Mouse (Mus musculus) thymus, adult 2 months (tissue): Measurements from ENCODE around the gene Hist1h2an. TPM values are rescaled to one million over a fixed set of nuclear protein-coding genes. Genes with fewer than 3 reads are reported as not detected.
"Not testable (repeated sequence)": the region's sequence is repeated elsewhere in the genome, so short reads cannot be mapped to it uniquely, and the experiment has no call there.

Source experiments
- DNase-seq: peaks from one replicate; pipeline ENCODE4 v3.0.0; 2021
- H3K27ac ChIP-seq: fragments of 200-500 bp; 2 replicates; pipeline ENCODE4 v1.5.1; 2012; ENCODE audit warnings: low read length, control low read depth; ENCODE audit not compliant: control insufficient read depth, insufficient read depth
- H3K27me3 ChIP-seq: fragments of 200-500 bp; 2 replicates; pipeline ENCODE4 v1.6.1; 2012; ENCODE audit warnings: mild to moderate bottlenecking, low read length, moderate library complexity, mixed read lengths; ENCODE audit not compliant: control insufficient read depth, insufficient read depth
- H3K36me3 ChIP-seq: fragments of 200-500 bp; 2 replicates; pipeline ENCODE4 v1.6.1; 2012; ENCODE audit warnings: mild to moderate bottlenecking, low read length, moderate library complexity; ENCODE audit not compliant: control insufficient read depth, insufficient read depth
- H3K4me1 ChIP-seq: fragments of 200-500 bp; replicated peaks from 2 replicates; pipeline ENCODE4 v1.6.1; 2012; ENCODE audit warnings: low read length; ENCODE audit not compliant: control insufficient read depth, insufficient read depth
- H3K4me3 ChIP-seq: fragments of 200-500 bp; 2 replicates; pipeline ENCODE4 v1.5.1; 2012; ENCODE audit warnings: mild to moderate bottlenecking, low read length, control low read depth, moderate library complexity; ENCODE audit not compliant: control insufficient read depth, insufficient read depth
- CTCF ChIP-seq: fragments of 200-500 bp; IDR thresholded peaks from 2 replicates; pipeline ENCODE4 v1.5.1; 2012; ENCODE audit warnings: mild to moderate bottlenecking, control low read depth, low read length, moderate library complexity, borderline replicate concordance; ENCODE audit not compliant: control insufficient read depth, poor library complexity, insufficient read depth; ENCODE audit errors: extremely low read depth
- POLR2A ChIP-seq: fragments of 200-500 bp; IDR thresholded peaks from 2 replicates; pipeline ENCODE4 v1.6.1; 2012; ENCODE audit warnings: mild to moderate bottlenecking, low read length, control low read depth, moderate library complexity; ENCODE audit not compliant: control insufficient read depth, poor library complexity, insufficient read depth; ENCODE audit errors: extremely low read depth
- WGBS: fragments of 180-500 bp; shearing (Covaris S2); methylation state at CpG from one replicate; pipeline ENCODE4 v1.1.7; 2018; 5-methylcytosine and 5-hydroxymethylcytosine counted together
- polyA plus RNA-seq: library from polyadenylated mRNA; depleted of rRNA; stranded (reverse); fragments of >200 nt; gene quantifications from 2 replicates; pipeline ENCODE4 v1.2.3, GENCODE M21; 2012

The Hist1h2an gene
- polyA plus RNA-seq, 1 experiment, result 183 TPM

DNA sequence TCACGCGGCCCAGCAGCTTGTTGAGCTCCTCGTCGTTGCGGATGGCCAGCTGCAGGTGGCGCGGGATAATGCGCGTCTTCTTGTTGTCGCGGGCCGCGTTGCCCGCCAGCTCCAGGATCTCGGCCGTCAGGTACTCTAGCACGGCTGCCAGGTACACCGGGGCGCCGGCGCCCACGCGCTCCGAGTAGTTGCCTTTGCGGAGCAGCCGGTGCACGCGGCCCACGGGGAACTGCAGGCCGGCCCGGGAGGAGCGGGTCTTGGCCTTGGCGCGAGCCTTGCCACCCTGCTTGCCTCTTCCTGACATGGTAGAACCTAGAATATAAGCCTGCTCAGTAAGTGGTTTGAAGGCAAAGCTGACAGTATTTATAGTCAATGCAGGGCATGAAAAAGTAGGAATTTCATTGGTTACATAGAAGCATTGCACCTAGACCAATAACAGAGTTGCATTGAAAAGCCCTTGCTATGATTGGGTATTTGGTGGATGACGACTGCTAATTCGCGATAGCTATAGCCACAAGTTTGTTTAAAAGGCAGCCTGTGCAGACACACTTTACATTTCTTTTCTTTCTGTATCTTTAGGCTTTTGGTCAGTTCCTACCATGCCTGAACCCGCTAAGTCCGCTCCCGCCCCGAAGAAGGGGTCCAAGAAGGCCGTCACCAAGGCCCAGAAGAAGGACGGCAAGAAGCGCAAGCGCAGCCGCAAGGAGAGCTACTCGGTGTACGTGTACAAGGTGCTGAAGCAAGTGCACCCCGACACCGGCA is 33.3 kb downstream of the Hist1h2an start, which contains the start of the genes Hist1h2ak and Hist1h2bn:
Gene Hist1h2ak, minus strand, starts transcription at position 304 of the 762 bp plus-strand sequence.
Gene Hist1h2bn, plus strand, starts transcription at position 600 of the 762 bp plus-strand sequence.
- TF ChIP-seq POLR2A, result peak; percentile 68; the same call in 1 of the 2 replicates
- H3K4me3 ChIP-seq, result peak within 1 kb of the TSS; percentile 69
- peak within 1 kb of the TSS; percentile 94 for H3K27ac ChIP-seq
- not testable (repeated sequence) for H3K27me3 ChIP-seq, H3K36me3 ChIP-seq, H3K4me1 ChIP-seq
- under 1% methylated on average over 50 of the region's 50 CpGs for WGBS
- peak; percentile 78 for DNase-seq

DNA sequence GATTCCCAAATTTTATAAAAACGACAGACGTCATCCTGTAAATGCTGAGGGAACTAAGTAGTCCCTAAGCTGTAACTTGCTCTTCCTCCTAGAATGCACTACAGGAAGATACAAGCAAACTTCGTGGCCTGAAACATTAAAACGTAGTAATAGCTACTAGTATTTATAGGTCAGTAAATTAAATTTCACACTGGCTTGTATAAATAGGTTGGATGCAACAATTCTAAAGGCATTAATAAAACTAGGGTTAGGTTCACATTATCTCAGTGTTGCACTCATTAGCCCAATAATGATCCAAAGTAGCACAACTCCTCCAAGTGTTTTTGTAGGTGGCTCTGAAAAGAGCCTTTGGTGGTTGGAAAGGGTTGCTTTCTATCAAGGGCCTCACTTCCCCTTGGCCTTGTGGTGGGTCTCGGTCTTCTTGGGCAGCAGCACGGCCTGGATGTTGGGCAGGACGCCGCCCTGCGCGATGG is 33.9 kb downstream of the Hist1h2an start:
- H3K36me3 ChIP-seq, result no peaks in the 10 kb centered on the region
- H3K27me3 ChIP-seq, result no peaks in the 10 kb centered on the region
- H3K4me3 ChIP-seq, result peak overlapping the region; percentile 69
- peaks cover 5% of the 10 kb centered on the region; the same call in 1 of the 2 replicates for H3K4me1 ChIP-seq
- TF ChIP-seq POLR2A (no peak), CTCF (no peak)
- DNase-seq, result no peak
- peak overlapping the region; percentile 94 for H3K27ac ChIP-seq
- WGBS, result 4% methylated on average over 10 of the region's 10 CpGs

DNA sequence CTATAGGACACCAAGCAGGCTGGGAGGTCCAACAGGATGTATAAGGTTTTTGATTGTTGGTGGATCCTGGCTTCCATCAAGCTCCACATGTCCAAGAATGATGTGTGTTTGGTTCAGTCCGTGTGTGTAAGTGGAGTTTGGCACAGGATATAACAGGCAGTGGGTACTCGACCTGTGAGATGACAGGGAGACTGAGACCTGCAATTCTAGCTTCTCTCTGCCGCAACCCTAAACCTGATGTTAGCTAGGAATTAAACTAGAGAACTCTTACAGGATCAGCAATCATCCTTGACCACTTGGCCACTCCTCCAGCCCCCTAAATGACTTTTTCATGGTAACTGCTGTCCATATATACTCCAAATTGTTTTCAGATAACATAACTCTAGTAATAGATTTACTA is 34.7 kb downstream of the Hist1h2an start:
- no peaks in the 10 kb centered on the region for H3K27me3 ChIP-seq
- TF ChIP-seq CTCF (no peak), POLR2A (no peak)
- 54% methylated on average over 3 of the region's 3 CpGs for WGBS
- no peaks in the 10 kb centered on the region for H3K36me3 ChIP-seq
- no peak overlapping the region for H3K4me3 ChIP-seq
- H3K27ac ChIP-seq, result peak overlapping the region; percentile 7; the same call in 1 of the 2 replicates
- H3K4me1 ChIP-seq, result peaks cover 7% of the 10 kb centered on the region
- DNase-seq, result no peak

DNA sequence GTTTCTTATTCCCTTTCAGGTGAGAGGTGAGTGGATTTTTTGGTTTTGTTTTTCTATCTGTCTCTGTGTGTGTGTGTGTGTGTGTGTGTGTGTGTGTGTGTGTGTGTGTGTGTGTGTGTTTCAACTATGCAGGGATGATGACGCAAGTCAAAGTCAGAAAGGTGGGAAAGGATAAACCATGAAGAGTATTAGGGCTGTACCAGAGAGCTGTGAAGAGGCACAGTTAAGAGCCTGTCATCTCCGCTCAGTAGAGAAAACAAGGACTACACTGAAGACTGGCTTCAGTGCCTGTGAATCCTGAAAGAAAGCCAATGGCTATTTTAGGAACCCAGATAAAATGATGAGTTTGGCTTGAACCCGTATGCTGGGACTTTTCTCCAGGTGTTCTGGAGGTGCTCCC is 35.2 kb downstream of the Hist1h2an start:
- Histone ChIP-seq H3K4me1 (peaks cover 7% of the 10 kb centered on the region), H3K4me3 (no peak overlapping the region)
- 84% methylated on average over 3 of the region's 3 CpGs for WGBS

DNA sequence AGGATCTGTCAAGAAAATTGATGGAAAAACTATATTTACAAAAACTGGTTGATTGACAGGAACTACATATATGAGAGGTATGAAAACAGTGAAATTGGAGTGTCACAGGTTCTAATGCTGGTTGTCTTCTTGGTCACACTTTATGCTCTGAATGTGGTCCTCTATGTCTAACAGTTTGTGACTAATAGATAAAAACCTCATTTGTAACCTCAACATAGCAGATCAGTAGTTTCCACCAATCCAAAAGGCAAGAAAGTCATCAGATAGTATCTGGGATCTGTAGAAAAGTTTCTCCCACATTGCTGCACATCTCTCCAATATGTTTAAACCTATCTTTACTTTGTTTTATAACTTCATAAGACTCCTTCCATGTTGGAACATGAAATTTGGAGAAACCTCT is 35.6 kb downstream of the Hist1h2an start:
- TF ChIP-seq POLR2A (no peak), CTCF (no peak)
- Histone ChIP-seq H3K27ac (no peak overlapping the region), H3K4me3 (no peak overlapping the region), H3K27me3 (no peaks in the 10 kb centered on the region), H3K4me1 (peaks cover 7% of the 10 kb centered on the region), H3K36me3 (no peaks in the 10 kb centered on the region)
- DNase-seq, result no peak

More for the DNA sequence above, 35.2 kb downstream of the Hist1h2an start:
- TF ChIP-seq CTCF, result no peak
- TF ChIP-seq POLR2A, result no peak
- no peak for DNase-seq
- Histone ChIP-seq H3K27ac (no peak overlapping the region; the same call in 1 of the 2 replicates), H3K36me3 (no peaks in the 10 kb centered on the region), H3K27me3 (no peaks in the 10 kb centered on the region)

DNA sequence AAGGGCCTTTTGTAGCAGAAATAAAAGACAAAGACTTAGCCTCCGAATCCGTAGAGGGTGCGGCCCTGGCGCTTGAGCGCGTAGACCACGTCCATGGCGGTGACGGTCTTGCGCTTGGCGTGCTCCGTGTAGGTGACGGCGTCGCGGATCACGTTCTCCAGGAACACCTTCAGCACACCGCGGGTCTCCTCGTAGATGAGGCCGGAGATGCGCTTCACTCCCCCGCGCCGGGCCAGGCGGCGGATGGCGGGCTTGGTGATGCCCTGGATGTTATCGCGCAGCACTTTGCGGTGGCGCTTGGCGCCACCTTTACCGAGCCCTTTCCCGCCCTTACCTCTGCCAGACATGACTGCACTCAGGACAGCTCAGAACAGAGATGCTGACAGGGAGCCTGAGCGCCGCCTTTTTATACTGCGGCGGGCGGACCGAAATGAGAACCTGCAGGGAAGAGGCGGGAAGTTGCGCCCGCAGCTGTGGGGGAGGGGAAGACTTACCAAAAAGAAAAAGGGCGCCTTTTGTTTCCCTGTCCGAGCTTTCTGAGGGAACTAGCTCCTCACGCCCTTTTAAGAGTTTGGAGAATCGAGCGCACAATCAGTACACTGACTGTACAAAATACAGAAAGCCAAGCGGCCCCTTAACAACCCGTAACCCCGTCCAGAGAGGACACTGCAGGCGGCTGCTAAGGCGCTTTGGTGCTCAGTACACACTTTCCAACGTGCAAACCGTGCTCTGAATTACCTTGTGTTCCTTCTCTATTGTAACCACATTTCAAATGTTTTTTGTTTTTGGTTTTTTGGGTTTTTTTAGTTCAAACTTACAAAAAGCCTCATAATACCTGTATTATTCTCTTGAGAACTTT is 36.6 kb downstream of the Hist1h2an start, which contains the start of gene Hist1h4k:
Gene Hist1h4k, minus strand, starts transcription at position 347 of the 859 bp plus-strand sequence.
- TF ChIP-seq POLR2A, result peak; percentile 84
- H3K27ac ChIP-seq, result peak within 1 kb of the TSS; percentile 96
- not testable (repeated sequence) for H3K4me1 ChIP-seq, H3K36me3 ChIP-seq, H3K27me3 ChIP-seq
- H3K4me3 ChIP-seq, result peak within 1 kb of the TSS; percentile 61
- DNase-seq, result peak; percentile 96
- WGBS, result under 1% methylated on average over 46 of the region's 56 CpGs
